Mouse (Mus musculus) stomach, embryonic 15.5 days (tissue): ENCODE results near the gene Dennd4c. TPM values are rescaled to one million over a fixed set of nuclear protein-coding genes. Genes with fewer than 3 reads are reported as not detected.
"Not testable (repeated sequence)": the region's sequence is repeated elsewhere in the genome, so short reads cannot be mapped to it uniquely, and the experiment has no call there.

ENCODE experiments used
- ATAC-seq: fragments of 200-750 bp; cut with Nextera tagmentation; 2 replicates; pipeline ENCODE4 v1.8.0; 2017; ENCODE audit warnings: low read depth, moderate number of reproducible peaks, moderate TSS enrichment; ENCODE audit not compliant: insufficient read depth, low FRiP score
- H3K27ac ChIP-seq: fragments of 300-500 bp; sonication (generic); 2 replicates; pipeline ENCODE4 v1.5.1; 2015; ENCODE audit warnings: mild to moderate bottlenecking, inconsistent platforms
- H3K27me3 ChIP-seq: fragments of 300-500 bp; sonication (generic); replicated peaks from 2 replicates; pipeline ENCODE4 v1.6.1; 2015; ENCODE audit warnings: inconsistent platforms
- H3K36me3 ChIP-seq: fragments of 300-500 bp; sonication (generic); 2 replicates; pipeline ENCODE4 v1.6.1; 2015; ENCODE audit warnings: inconsistent platforms
- H3K4me1 ChIP-seq: fragments of 300-500 bp; sonication (generic); 2 replicates; pipeline ENCODE4 v1.6.1; 2015; ENCODE audit warnings: inconsistent platforms
- H3K4me2 ChIP-seq: fragments of 300-500 bp; sonication (generic); 2 replicates; pipeline ENCODE4 v1.6.1; 2015; ENCODE audit warnings: mild to moderate bottlenecking, inconsistent platforms
- H3K4me3 ChIP-seq: fragments of 300-500 bp; sonication (generic); replicated peaks from 2 replicates; pipeline ENCODE4 v1.5.1; 2015; ENCODE audit warnings: inconsistent platforms
- H3K9ac ChIP-seq: fragments of 300-500 bp; sonication (generic); 2 replicates; pipeline ENCODE4 v1.6.1; 2015; ENCODE audit warnings: inconsistent platforms
- H3K9me3 ChIP-seq: fragments of 300-500 bp; sonication (generic); 2 replicates; pipeline ENCODE4 v1.6.1; 2016; ENCODE audit warnings: inconsistent platforms
- WGBS: fragments of 180-500 bp; shearing (Covaris S2); methylation state at CpG from one replicate; pipeline ENCODE4 v1.1.7; 2015; 5-methylcytosine and 5-hydroxymethylcytosine counted together
- polyA plus RNA-seq: library from polyadenylated mRNA; unstranded; fragments of >200 nt; fragmentation: Nextera tagmentation; extraction: Ambion mirVana; gene quantifications from 2 replicates; pipeline ENCODE4 v1.2.1, GENCODE M21; 2015

The Dennd4c gene
- polyA plus RNA-seq, 1 experiment from 2014 or later: 7.6 TPM

- no peak for ATAC-seq
- H3K36me3 ChIP-seq: peaks cover 29% of the 10 kb centered on the region
- 92% methylated on average over 7 of the region's 7 CpGs for WGBS
- H3K27me3 ChIP-seq: no peaks in the 10 kb centered on the region
- no peak overlapping the region for H3K9ac ChIP-seq
- no peak overlapping the region for H3K27ac ChIP-seq
- no peak overlapping the region for H3K4me2 ChIP-seq
- H3K9me3 ChIP-seq: no peaks in the 10 kb centered on the region
- H3K4me3 ChIP-seq: no peak overlapping the region
- H3K4me1 ChIP-seq: no peaks in the 10 kb centered on the region
These were observed 76.8 kb downstream of the Dennd4c start for GRCm38 (mm10) chr4:86825143-86825542.

DNA sequence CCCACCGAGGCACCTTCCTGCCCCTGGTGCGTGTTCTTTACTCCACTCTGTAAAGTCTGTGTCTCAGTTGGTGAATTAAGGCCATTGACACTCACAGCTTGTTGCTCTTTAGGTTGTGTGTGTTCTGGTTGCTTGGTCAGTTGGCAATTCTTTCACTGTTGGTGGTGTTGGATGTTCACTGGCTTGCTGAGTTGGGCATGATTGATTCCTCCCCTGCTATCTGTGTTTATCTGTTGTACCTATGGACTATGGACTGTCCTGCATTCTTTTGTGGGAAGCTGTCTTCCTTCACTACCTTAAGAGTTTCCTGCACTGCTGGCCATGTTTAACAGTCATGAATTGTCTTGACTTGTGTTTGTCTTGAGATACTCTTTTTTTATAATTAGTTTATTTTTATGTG lies 83.5 kb downstream of the Dennd4c start:
- Histone ChIP-seq H3K27ac (no peak overlapping the region), H3K4me1 (no peaks in the 10 kb centered on the region), H3K4me3 (no peak overlapping the region), H3K9ac (no peak overlapping the region), H3K27me3 (no peaks in the 10 kb centered on the region), H3K36me3 (peaks cover 19% of the 10 kb centered on the region), H3K9me3 (no peaks in the 10 kb centered on the region), H3K4me2 (no peak overlapping the region)
- 90% methylated on average over 2 of the region's 2 CpGs for WGBS
- ATAC-seq: no peak

GRCm38 (mm10) chr4:86841141-86841540 lies 92.8 kb downstream of the Dennd4c start:
- not testable (repeated sequence) for H3K9me3 ChIP-seq, ATAC-seq, H3K27me3 ChIP-seq, H3K4me2 ChIP-seq, H3K27ac ChIP-seq, H3K4me1 ChIP-seq, H3K9ac ChIP-seq, H3K4me3 ChIP-seq
- WGBS: 100% methylated on average over 2 of the region's 2 CpGs
- H3K36me3 ChIP-seq: peaks cover 33% of the 10 kb centered on the region

DNA sequence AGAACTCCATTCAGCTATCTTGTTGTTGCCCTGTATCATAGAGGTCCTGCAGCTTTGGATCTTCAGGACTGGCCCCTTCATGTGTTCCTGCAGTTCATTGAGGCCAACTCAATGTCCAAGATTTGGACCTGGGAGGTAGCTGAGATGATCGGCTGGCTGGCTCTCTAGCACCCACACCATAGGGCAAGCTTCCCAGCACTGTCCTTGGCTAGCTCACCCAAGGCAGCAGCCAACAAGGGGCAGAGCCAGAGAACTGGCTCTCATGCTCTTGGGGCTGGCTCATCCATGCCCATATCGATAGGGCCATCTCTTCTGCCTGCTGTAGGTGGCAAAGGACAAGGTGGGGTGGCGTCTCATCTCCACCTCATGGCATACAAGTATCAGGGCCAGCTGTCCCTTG lies 97.0 kb downstream of the Dennd4c start:
- Histone ChIP-seq H3K9ac (no peak overlapping the region), H3K36me3 (peaks cover 24% of the 10 kb centered on the region), H3K4me2 (no peak overlapping the region), H3K27ac (no peak overlapping the region), H3K9me3 (no peaks in the 10 kb centered on the region), H3K27me3 (no peaks in the 10 kb centered on the region), H3K4me3 (no peak overlapping the region), H3K4me1 (no peaks in the 10 kb centered on the region)
- ATAC-seq: no peak
- WGBS: 95% methylated on average over 3 of the region's 3 CpGs

- WGBS: 77% methylated on average over 2 of the region's 2 CpGs
- ATAC-seq: peak; percentile 73; the same call in 1 of the 2 replicates
- H3K27ac ChIP-seq: no peak overlapping the region
- no peak overlapping the region for H3K9ac ChIP-seq
- H3K4me1 ChIP-seq: no peaks in the 10 kb centered on the region
- peaks cover 18% of the 10 kb centered on the region; the same call in 1 of the 2 replicates for H3K36me3 ChIP-seq
- H3K9me3 ChIP-seq: no peaks in the 10 kb centered on the region
- no peaks in the 10 kb centered on the region for H3K27me3 ChIP-seq
- H3K4me3 ChIP-seq: no peak overlapping the region
- H3K4me2 ChIP-seq: no peak overlapping the region
These were observed 98.9 kb downstream of the Dennd4c start for GRCm38 (mm10) chr4:86847246-86847645.

DNA sequence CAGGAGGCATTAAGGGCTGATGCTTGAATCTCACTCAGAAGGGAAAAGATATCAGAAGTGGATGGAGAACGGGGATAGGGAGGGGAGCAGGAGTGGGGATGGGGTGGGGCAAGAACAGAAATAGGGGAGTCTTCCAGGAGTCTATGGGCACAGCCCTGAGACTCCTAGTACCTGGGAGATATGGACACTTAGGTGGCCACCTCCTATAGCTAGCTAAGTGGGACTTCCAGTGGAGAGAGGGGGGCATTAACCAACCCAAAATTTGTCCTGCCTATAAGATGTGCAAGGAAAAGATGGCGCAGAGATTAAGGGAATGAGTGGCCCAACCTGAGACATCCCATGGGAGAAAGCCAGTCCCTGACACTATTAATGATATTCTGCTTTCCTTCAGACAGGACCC lies 103.0 kb downstream of the Dennd4c start:
- no peaks in the 10 kb centered on the region for H3K9me3 ChIP-seq
- no peak overlapping the region for H3K4me3 ChIP-seq
- H3K4me2 ChIP-seq: no peak overlapping the region
- no peak overlapping the region for H3K9ac ChIP-seq
- WGBS: 76% methylated on average over 2 of the region's 2 CpGs
- H3K36me3 ChIP-seq: peaks cover 26% of the 10 kb centered on the region
- H3K27ac ChIP-seq: no peak overlapping the region
- no peaks in the 10 kb centered on the region for H3K27me3 ChIP-seq
- H3K4me1 ChIP-seq: no peaks in the 10 kb centered on the region; the same call in 1 of the 2 replicates
- 0 out of 2 replicates have a peak, but pooled peaks have one; percentile 16 for ATAC-seq

DNA sequence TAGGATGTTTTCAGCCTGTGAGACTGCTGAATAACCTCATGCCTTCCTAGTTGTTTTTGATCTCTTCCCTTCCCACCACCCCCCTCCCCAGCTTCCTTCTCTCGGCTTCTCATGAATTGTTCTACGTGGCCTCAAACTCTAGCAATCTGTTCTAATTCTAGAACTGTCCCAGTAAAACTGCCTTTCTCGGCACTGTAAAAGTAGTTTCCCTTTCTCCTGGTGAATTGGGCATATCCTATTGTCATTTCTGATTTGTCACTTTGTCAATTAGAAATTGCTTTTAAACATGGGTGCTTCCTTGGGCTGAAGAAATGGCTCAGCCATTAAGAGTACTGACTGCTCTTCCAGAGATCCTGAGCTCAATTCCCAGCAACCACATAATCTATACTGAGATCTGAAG lies 103.7 kb downstream of the Dennd4c start:
- 74% methylated on average over 3 of the region's 3 CpGs for WGBS

DNA sequence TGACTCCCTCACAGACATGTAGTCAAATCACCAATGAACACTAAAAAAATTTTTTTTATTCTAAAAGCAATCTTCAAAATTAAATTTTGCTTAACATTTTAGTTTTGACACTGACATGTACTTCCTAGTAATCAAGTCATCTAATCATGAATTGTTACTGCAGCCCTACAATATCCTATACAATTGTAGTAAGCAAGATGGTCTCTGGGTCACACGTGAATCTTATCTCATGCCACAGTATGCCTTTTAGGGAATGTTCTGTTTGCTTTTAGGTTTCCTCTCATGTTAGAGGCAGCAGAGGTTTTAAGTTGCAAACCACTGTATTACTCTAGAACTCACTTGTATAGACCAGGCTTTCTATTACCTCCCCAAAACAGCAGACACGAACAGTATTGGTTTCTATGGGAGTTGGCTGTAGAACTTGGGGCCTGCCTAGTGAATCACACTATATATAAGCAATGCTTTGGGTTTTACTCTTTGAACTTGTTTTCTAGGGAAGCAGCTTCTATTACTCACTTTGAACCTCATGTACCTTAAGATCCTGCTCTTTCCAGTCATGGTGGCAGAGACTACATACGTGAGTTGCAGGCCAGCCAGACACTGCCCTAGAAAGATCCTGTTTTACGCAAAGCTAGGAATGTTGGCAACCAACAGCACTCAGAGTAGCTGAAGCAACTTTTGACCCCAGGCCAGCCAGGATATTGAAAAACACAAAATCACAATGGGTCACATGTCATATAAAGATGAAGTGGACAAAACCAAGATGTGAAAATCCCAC lies 104.6 kb downstream of the Dennd4c start:
- no peak overlapping the region for H3K4me2 ChIP-seq
- no peaks in the 10 kb centered on the region for H3K9me3 ChIP-seq
- 78% methylated on average over 4 of the region's 4 CpGs for WGBS
- no peaks in the 10 kb centered on the region; the same call in 1 of the 2 replicates for H3K4me1 ChIP-seq
- no peaks in the 10 kb centered on the region for H3K27me3 ChIP-seq
- no peak for ATAC-seq
- no peak overlapping the region for H3K4me3 ChIP-seq
- no peak overlapping the region for H3K27ac ChIP-seq
- H3K36me3 ChIP-seq: peaks cover 26% of the 10 kb centered on the region
- no peak overlapping the region for H3K9ac ChIP-seq

More for the DNA sequence above, 103.7 kb downstream of the Dennd4c start:
- no peak for ATAC-seq
- no peaks in the 10 kb centered on the region for H3K9me3 ChIP-seq
- no peak overlapping the region for H3K27ac ChIP-seq
- no peak overlapping the region for H3K4me3 ChIP-seq
- H3K4me1 ChIP-seq: no peaks in the 10 kb centered on the region; the same call in 1 of the 2 replicates
- H3K9ac ChIP-seq: no peak overlapping the region
- no peak overlapping the region for H3K4me2 ChIP-seq
- no peaks in the 10 kb centered on the region for H3K27me3 ChIP-seq
- H3K36me3 ChIP-seq: peaks cover 26% of the 10 kb centered on the region

DNA sequence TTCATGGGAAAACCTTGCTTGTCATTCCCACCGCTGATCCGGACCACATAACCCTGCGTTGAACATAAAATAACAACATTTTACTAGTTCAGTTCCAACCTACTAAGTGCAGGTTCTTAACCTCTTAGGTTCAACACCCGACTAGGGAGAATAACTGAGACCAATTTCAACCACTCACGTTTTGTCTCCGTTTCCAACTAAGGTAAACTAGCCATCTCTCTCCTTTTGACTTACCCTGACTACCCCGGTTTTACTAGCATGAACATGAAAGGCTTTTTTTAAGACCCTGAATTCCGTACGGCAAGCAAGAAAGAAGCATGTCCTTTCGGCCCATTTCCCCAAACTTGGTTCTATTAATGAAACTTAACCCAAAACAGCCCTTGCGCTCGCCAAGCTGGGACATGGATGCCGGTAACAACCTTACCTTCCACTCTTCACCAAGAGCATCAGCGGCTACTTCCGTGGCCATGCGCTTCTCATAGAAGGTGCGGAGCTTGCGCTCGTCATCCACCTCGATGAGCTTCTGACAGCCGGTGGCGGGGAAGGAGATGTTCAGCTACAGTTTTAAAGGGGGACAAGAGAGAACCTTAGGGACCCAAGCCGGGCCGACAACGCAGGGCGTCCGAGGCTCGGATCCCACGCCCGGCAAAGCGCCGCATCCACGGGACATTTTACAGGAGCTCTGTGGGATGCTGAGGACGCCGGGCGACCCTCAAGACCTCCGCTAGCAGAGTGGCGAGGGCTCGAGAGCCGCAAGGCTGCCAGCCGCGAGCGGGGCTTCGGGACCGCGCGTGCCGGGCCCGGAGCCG lies 108.2 kb downstream of the Dennd4c start:
- Histone ChIP-seq H3K27me3 (no peaks in the 10 kb centered on the region), H3K4me3 (peak overlapping the region; percentile 92), H3K4me1 (peaks cover 3% of the 10 kb centered on the region; the same call in 1 of the 2 replicates), H3K9me3 (no peaks in the 10 kb centered on the region), H3K36me3 (peaks cover 22% of the 10 kb centered on the region), H3K4me2 (peak overlapping the region; percentile 48), H3K9ac (peak overlapping the region; percentile 99), H3K27ac (peak overlapping the region; percentile 96)
- WGBS: 1% methylated on average over 50 of the region's 50 CpGs
- no peak for ATAC-seq

DNA sequence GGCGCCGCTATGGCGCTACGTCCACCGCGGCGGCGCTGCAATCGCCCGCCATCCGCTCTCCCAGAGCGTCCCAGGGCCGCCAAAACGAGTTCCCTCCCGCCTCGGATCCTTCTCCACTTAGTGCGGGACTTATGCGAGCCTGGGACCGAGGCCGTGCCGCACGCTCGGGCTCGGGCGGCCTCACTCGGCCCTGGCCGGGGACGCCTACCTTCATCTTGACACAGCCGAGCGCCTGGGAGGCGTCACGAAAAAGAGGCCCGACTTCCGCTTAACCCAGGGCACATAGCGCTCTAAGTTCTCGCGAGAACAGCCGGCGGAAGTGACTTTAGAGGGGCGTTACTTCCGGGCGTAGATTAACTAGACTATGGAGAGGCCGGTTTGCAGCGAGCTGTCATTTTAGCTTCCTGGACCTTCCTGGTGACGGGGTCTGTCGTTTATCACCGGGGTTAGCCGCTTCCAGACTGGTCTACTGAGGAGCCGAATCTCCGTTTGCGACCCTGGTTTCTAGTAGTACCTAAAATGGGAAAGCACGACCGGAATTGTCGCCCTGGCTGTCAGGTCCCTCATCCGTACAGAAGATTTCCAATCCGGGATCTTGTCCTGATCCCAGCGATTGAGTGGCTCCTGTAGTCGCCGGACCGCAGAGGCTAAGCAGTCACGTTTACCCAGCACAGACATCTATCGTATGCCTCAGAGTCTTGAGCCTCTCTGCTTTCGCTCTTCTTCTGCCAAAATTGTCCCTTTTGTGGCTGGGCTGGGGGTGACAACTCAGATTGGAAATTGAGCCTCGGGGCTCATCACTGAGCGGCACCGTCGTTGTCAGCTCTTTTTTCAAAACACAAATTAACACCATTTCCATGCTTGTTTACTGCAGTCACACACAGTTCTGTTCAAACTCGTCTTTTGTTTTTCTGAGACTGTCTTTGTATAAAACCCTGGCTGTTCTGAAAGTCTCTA lies 109.0 kb downstream of the Dennd4c start, which contains the start of gene Rps6:
Gene Rps6 (minus strand): TSS at position 300 of the 957 bp plus-strand sequence.
- Histone ChIP-seq H3K9me3 (no peaks in the 10 kb centered on the region), H3K9ac (peak within 1 kb of the TSS; percentile 99), H3K27ac (peak within 1 kb of the TSS; percentile 96), H3K27me3 (no peaks in the 10 kb centered on the region), H3K4me3 (peak within 1 kb of the TSS; percentile 92), H3K36me3 (peaks cover 22% of the 10 kb centered on the region), H3K4me2 (peak within 1 kb of the TSS; percentile 81), H3K4me1 (peaks cover 3% of the 10 kb centered on the region; the same call in 1 of the 2 replicates)
- ATAC-seq: peak; percentile 97
- WGBS: under 1% methylated on average over 65 of the region's 68 CpGs

DNA sequence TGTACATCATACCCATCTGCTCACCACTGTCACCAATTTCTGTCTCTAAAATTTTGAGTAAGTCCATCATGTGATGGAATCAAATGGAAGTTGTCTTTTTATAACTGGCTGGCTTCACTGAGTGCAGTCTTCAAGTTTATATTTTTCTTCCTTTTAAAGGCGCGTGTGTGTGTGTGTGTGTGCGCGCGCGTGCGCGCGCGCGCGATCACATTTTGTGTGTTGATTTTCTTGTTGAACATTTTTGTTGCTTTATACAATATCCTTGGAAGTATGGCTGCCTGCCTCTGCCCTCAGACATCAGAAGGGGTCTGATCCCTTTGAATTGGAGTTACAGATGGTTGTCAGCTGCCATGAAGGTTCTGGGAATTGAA lies 109.7 kb downstream of the Dennd4c start:
- H3K4me1 ChIP-seq: peaks cover 3% of the 10 kb centered on the region; the same call in 1 of the 2 replicates
- H3K4me2 ChIP-seq: peak overlapping the region; percentile 81
- H3K27me3 ChIP-seq: no peaks in the 10 kb centered on the region
- H3K27ac ChIP-seq: peak overlapping the region; percentile 96; the same call in 1 of the 2 replicates
- no peaks in the 10 kb centered on the region for H3K9me3 ChIP-seq
- peaks cover 19% of the 10 kb centered on the region for H3K36me3 ChIP-seq
- no peak for ATAC-seq
- peak overlapping the region; percentile 92 for H3K4me3 ChIP-seq
- peak overlapping the region; percentile 74 for H3K9ac ChIP-seq
- 57% methylated on average over 12 of the region's 12 CpGs for WGBS
